Mouse (Mus musculus) kidney, adult 2 months (tissue): ENCODE data around the gene Sema4b.

Experiments
- CTCF ChIP-seq: fragments of 200-500 bp; conservative IDR thresholded peaks from 2 replicates; pipeline ENCODE4 v1.5.1; 2011; ENCODE audit warnings: low read depth, mild to moderate bottlenecking, control low read depth, low read length, moderate library complexity, mixed read lengths; ENCODE audit not compliant: insufficient read depth, insufficient read length
- POLR2A ChIP-seq: fragments of 200-500 bp; IDR thresholded peaks from one replicate; pipeline ENCODE4 v1.6.1; 2011; ENCODE audit warnings: low read depth, low read length, control low read depth

- no peak for TF ChIP-seq CTCF
- no peak for TF ChIP-seq POLR2A
Measured at GRCm38 (mm10) chr7:80184551-80184950, 2.1 kb upstream of the Sema4b start.
